Mouse (Mus musculus) midbrain, embryonic 15.5 days (tissue): ENCODE measurements around the gene Ang. TPM values are rescaled to one million over a fixed set of nuclear protein-coding genes. Genes with fewer than 3 reads are reported as not detected.

Source experiments
- ATAC-seq: fragments of 200-750 bp; cut with Nextera tagmentation; replicated peaks from 2 replicates; pipeline ENCODE4 v1.8.0; 2017; ENCODE audit warnings: moderate TSS enrichment
- H3K27ac ChIP-seq: fragments of 300-500 bp; sonication (generic); 2 replicates; pipeline ENCODE4 v1.5.1; 2015; ENCODE audit warnings: mild to moderate bottlenecking, inconsistent platforms
- H3K27me3 ChIP-seq: fragments of 300-500 bp; sonication (generic); replicated peaks from 2 replicates; pipeline ENCODE4 v1.6.1; 2015; ENCODE audit warnings: inconsistent platforms
- H3K36me3 ChIP-seq: fragments of 300-500 bp; sonication (generic); replicated peaks from 2 replicates; pipeline ENCODE4 v1.6.1; 2015; ENCODE audit warnings: inconsistent platforms
- H3K4me1 ChIP-seq: fragments of 300-500 bp; sonication (generic); 2 replicates; pipeline ENCODE4 v1.6.1; 2015; ENCODE audit warnings: inconsistent platforms
- H3K4me2 ChIP-seq: fragments of 300-500 bp; sonication (generic); 2 replicates; pipeline ENCODE4 v1.6.1; 2015; ENCODE audit warnings: inconsistent platforms, mild to moderate bottlenecking, moderate library complexity
- H3K4me3 ChIP-seq: fragments of 300-500 bp; sonication (generic); 2 replicates; pipeline ENCODE4 v1.5.1; 2015; ENCODE audit warnings: mild to moderate bottlenecking, inconsistent platforms
- H3K9ac ChIP-seq: fragments of 300-500 bp; sonication (generic); 2 replicates; pipeline ENCODE4 v1.6.1; 2015; ENCODE audit warnings: mild to moderate bottlenecking, inconsistent platforms
- H3K9me3 ChIP-seq: fragments of 300-500 bp; sonication (generic); 2 replicates; pipeline ENCODE4 v1.6.1; 2016; ENCODE audit warnings: inconsistent platforms
- WGBS: fragments of 180-500 bp; shearing (Covaris S2); methylation state at CpG from one replicate; pipeline ENCODE4 v1.1.7; 2015; ENCODE audit warnings: mixed read lengths; 5-methylcytosine and 5-hydroxymethylcytosine counted together
- polyA plus RNA-seq: library from polyadenylated mRNA; unstranded; fragments of >200 nt; fragmentation: Nextera tagmentation; extraction: Ambion mirVana; gene quantifications from 2 replicates; pipeline ENCODE4 v1.2.1, GENCODE M21; 2015

Ang gene
- polyA plus RNA-seq, 1 experiment from 2014 or later = 4.8 TPM

DNA sequence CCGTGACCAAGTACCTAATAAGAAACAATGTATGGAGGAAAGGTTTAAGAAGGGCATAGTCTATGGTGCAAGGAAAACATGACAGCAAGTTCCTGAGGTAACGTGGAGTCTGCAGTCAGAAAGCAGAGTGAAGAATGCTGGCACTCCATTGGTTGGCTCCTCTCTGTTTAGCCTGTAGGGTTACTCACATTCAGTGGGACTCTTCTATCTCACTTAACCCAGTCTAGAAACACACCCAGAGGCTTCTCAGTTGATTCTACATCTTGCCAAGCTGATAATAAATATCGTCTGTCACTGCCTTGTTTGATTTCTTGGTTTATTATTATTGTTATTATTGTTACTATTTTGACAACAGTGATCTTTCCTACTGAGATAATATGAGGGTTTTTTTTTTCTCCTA, 51.6 kb downstream of the Ang start:
- no peaks in the 10 kb centered on the region for H3K36me3 ChIP-seq
- 84% methylated on average over 3 of the region's 3 CpGs for WGBS
- no peak overlapping the region for H3K27ac ChIP-seq
- H3K9ac ChIP-seq = no peak overlapping the region
- ATAC-seq = no peak
- H3K4me1 ChIP-seq = no peaks in the 10 kb centered on the region
- no peaks in the 10 kb centered on the region for H3K27me3 ChIP-seq
- H3K9me3 ChIP-seq = no peaks in the 10 kb centered on the region
- no peak overlapping the region for H3K4me3 ChIP-seq
- no peak overlapping the region for H3K4me2 ChIP-seq

DNA sequence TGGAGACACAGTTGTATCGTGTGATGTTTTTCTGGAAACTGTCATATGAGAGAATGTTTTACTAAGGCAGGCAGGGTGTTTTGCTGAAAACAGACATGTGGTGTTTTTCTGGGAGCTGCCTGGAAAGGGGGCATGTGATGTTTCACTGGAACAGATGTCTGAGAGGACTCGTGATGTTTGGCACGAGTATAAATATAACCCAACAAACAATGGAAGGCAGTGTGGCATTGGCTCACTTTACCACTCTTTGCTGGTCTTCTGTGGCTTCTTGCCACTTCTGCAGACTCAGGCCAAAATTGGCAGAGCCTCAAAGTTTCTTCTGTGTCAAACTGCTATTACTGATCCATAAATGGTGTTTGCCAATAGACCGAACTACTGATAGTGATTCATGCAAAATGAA, 52.3 kb downstream of the Ang start:
- Histone ChIP-seq H3K9me3 (no peaks in the 10 kb centered on the region), H3K36me3 (no peaks in the 10 kb centered on the region), H3K4me2 (no peak overlapping the region), H3K27me3 (no peaks in the 10 kb centered on the region), H3K27ac (no peak overlapping the region), H3K4me3 (no peak overlapping the region), H3K4me1 (no peaks in the 10 kb centered on the region), H3K9ac (no peak overlapping the region)
- 90% methylated on average over 4 of the region's 4 CpGs for WGBS
- ATAC-seq = no peak

DNA sequence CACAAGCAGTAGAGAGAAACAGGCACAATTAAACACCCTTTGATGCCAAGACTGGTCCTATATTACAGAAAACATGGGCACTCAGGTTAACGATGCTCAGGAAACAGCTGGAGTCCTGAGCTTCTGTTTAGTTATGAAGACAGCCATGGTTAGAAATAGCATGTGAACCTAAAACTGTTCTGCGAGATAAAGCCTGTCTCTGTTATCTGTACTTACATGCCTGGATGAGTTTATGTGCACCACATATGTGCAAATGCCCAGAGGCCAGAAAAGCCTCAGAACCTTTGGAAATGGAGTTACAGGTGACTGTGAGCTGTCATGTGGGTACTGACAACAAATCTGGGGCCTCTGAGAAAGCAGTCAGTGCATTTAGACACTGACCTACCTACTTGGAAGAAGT, 53.0 kb downstream of the Ang start:
- Histone ChIP-seq H3K4me1 (no peaks in the 10 kb centered on the region), H3K27ac (no peak overlapping the region), H3K4me3 (no peak overlapping the region), H3K4me2 (no peak overlapping the region), H3K9me3 (no peaks in the 10 kb centered on the region), H3K27me3 (no peaks in the 10 kb centered on the region), H3K9ac (no peak overlapping the region), H3K36me3 (no peaks in the 10 kb centered on the region)
- no peak for ATAC-seq
- 86% methylated on average over 2 of the region's 2 CpGs for WGBS

DNA sequence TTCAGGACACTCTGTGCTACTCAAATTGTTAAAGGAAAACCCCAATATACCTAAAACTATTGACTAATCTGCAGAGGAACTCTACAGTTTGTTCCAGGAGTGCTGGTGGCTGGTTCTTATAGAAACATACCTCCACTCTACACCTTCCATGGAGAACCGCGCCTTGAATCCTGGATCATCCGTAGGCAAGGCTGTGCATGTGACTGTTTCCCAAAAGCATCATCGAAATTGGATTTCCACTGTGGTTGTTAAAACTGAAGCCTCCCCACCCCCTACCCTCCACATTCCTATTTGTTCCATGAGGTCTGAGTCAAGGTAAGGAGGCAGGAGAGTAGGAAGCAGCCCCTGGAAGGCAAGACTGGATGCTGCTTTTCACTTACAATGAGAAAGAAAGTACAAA, 53.5 kb downstream of the Ang start:
- H3K27ac ChIP-seq = no peak overlapping the region
- H3K4me3 ChIP-seq = no peak overlapping the region
- H3K4me2 ChIP-seq = no peak overlapping the region
- WGBS = 96% methylated on average over 4 of the region's 4 CpGs
- H3K9me3 ChIP-seq = no peaks in the 10 kb centered on the region
- no peak for ATAC-seq
- H3K36me3 ChIP-seq = no peaks in the 10 kb centered on the region
- H3K27me3 ChIP-seq = no peaks in the 10 kb centered on the region
- H3K4me1 ChIP-seq = no peaks in the 10 kb centered on the region
- no peak overlapping the region for H3K9ac ChIP-seq

DNA sequence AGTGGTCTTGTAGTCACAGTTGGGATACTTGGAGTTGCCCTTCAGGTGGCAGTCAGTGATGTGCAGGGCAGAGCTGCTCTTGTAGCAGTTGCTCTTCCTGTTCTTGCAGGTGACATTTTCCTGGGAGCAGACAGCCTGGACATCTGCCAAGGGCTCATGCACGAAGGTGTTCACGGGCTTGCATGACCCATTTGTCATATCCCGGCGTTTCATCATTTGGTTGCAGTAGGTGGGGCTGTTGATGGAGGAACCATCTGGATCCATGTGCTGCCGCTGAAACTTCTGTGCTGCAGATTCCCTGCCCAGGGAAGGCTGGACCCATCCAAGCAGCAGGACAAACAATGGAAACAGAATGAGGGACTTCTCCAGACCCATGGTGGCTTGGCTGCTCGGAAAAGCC, 54.6 kb downstream of the Ang start:
- Histone ChIP-seq H3K4me3 (no peak overlapping the region), H3K27ac (no peak overlapping the region), H3K4me1 (no peaks in the 10 kb centered on the region), H3K4me2 (no peak overlapping the region), H3K9me3 (no peaks in the 10 kb centered on the region), H3K27me3 (no peaks in the 10 kb centered on the region), H3K36me3 (no peaks in the 10 kb centered on the region), H3K9ac (no peak overlapping the region)
- WGBS = 85% methylated on average over 6 of the region's 6 CpGs
- ATAC-seq = no peak

DNA sequence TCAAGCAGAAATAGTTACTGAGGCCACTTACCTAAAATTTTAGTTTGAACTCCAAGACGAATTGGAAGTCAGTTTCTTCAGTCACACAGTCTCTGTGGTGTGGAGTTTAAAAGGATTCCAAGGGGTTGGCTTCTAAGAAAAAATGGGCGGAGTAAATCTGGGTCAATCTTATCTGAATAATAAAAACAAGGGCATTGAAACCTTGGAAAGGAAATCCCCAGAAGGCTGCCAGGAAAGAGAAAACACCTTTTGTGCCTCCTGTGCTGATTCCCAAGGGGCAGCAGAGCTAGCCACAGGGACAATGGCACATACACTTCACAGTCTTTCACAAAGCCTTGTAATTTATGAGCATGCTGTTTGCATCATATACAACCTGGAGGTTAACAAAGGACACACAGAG, 55.7 kb downstream of the Ang start, which contains the start of gene Rnase1:
TSS of gene Rnase1 (minus strand) at position 101 of the 400 bp plus-strand sequence.
- H3K4me3 ChIP-seq = no peak within 1 kb of the TSS
- no peaks in the 10 kb centered on the region for H3K9me3 ChIP-seq
- no peaks in the 10 kb centered on the region for H3K4me1 ChIP-seq
- 42% methylated on average over 2 of the region's 2 CpGs for WGBS
- no peak within 1 kb of the TSS for H3K9ac ChIP-seq
- ATAC-seq = no peak
- no peaks in the 10 kb centered on the region for H3K27me3 ChIP-seq
- H3K4me2 ChIP-seq = no peak within 1 kb of the TSS
- H3K36me3 ChIP-seq = no peaks in the 10 kb centered on the region
- H3K27ac ChIP-seq = no peak within 1 kb of the TSS

DNA sequence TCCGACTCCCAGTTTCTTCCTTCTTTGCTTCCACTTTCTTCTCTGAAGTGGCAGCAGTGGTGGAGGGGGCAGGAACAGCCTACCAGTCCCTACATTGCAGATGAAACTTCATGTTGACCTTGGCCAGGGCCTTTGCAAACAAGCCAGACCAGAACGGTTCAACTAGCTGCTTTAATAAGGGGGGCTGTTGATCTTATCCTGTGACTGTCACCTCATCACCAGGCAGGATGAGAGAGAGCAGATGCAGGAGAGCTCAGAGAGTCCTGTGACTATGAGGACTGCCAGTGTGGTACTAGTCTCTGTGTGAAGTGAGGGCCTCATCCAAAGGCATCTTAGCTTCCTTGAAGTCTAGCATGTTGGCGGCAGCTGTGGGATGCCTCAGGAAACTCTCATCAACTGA, 57.1 kb downstream of the Ang start:
- ATAC-seq = no peak
- Histone ChIP-seq H3K9ac (no peak overlapping the region), H3K4me3 (no peak overlapping the region), H3K36me3 (no peaks in the 10 kb centered on the region), H3K27ac (no peak overlapping the region), H3K9me3 (no peaks in the 10 kb centered on the region), H3K4me2 (no peak overlapping the region), H3K4me1 (no peaks in the 10 kb centered on the region), H3K27me3 (no peaks in the 10 kb centered on the region)
- WGBS = 75% methylated on average over 3 of the region's 3 CpGs

DNA sequence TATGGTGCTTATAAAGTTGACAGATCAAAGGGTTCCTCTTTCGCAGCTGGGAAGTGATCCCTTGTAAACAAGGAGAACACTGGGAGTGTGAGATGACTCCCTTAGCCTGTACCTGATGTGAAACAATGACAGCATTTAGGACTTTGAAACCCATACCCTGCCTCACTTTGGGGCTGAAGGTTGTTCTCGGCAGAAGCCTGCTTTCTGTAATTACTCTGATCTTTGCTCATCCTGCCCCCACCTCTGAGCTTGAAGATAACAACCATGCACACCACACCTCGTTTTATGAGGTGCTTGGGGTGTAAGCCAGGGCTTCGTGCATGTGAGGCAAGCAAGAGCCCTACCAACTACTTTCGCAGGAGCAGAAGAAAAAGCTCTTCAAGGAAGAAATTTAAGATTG, 58.2 kb downstream of the Ang start:
- 78% methylated on average over 5 of the region's 5 CpGs for WGBS
- no peak overlapping the region for H3K4me3 ChIP-seq
- H3K9me3 ChIP-seq = no peaks in the 10 kb centered on the region

DNA sequence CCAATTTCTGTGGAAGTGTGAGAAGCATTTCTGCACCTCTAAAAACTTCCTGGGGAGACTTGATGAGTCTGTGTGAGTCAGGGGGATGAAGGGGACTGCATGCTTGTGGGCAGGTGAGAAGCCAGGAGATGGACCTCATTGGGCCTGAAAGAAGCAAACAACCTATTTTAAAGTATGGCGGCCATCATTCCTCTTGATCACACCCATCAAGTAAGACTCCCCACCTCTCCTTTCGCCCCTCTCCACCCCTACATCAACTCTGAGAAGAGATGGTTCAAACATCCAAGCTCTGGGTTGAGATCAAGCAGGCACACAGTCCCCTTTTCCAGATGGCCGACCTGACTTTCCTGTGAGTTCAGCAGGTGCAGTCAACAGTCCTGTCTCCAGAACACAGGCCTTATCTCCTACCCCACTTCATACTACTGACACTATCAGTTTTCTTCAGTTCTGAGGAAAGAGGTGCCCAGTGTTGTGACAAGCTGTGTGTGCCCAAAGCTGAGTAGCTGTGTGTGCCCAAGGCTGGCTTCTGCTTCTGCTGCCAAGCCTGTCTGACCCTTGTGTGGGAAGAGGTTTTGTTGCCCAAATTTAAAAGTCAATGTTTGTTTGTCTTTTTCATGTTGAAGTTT, 59.4 kb downstream of the Ang start:
- H3K27ac ChIP-seq = no peak overlapping the region
- 93% methylated on average over 3 of the region's 3 CpGs for WGBS
- ATAC-seq = no peak

More for the DNA sequence above, 58.2 kb downstream of the Ang start:
- Histone ChIP-seq H3K4me1 (no peaks in the 10 kb centered on the region), H3K27ac (no peak overlapping the region), H3K9ac (no peak overlapping the region), H3K36me3 (no peaks in the 10 kb centered on the region), H3K4me2 (no peak overlapping the region), H3K27me3 (no peaks in the 10 kb centered on the region)
- ATAC-seq = no peak

More for the DNA sequence above, 59.4 kb downstream of the Ang start:
- H3K4me2 ChIP-seq = no peak overlapping the region
- H3K36me3 ChIP-seq = no peaks in the 10 kb centered on the region
- H3K9ac ChIP-seq = no peak overlapping the region
- H3K27me3 ChIP-seq = no peaks in the 10 kb centered on the region
- no peaks in the 10 kb centered on the region for H3K4me1 ChIP-seq
- H3K9me3 ChIP-seq = no peaks in the 10 kb centered on the region
- no peak overlapping the region for H3K4me3 ChIP-seq

Other genes starting within 250 kb of the Ang start
- 2.0 and 2.6 TPM in 2 replicates for gene Tep1, start 220.6 kb upstream of the Ang start, polyA plus RNA-seq
- gene Klhl33, start 193.6 kb upstream of the Ang start, polyA plus RNA-seq = 1.8 and 2.1 TPM in 2 replicates
- 104 and 116 TPM in 2 replicates for gene Osgep, start 166.3 kb upstream of the Ang start, polyA plus RNA-seq
- gene Apex1, start 166.2 kb upstream of the Ang start, polyA plus RNA-seq = 190 and 191 TPM in 2 replicates
- gene Pip4p1, start 160.3 kb upstream of the Ang start, polyA plus RNA-seq = 101 and 111 TPM in 2 replicates
- 20.3 and 21.3 TPM in 2 replicates for gene Pnp, start 160.1 kb upstream of the Ang start, polyA plus RNA-seq
- not detected in 2 replicates for gene Gm49342, start 146.6 kb upstream of the Ang start, polyA plus RNA-seq
- 0.45 and 0.57 TPM in 2 replicates for gene Pnp2, start 135.2 kb upstream of the Ang start, polyA plus RNA-seq
- 0.11 TPM in 1 of 2 replicates, not detected in the other for gene Rnase10, start 83.4 kb upstream of the Ang start, polyA plus RNA-seq
- not detected in 2 replicates for gene Rnase9, start 49.3 kb upstream of the Ang start, polyA plus RNA-seq
- not detected in 2 replicates for gene Rnase11, start 41.0 kb upstream of the Ang start, polyA plus RNA-seq
- not detected in 2 replicates for gene Rnase12, start 33.5 kb upstream of the Ang start, polyA plus RNA-seq
- 0.08 and 0.09 TPM in 2 replicates for gene Olfr750, start 16.7 kb upstream of the Ang start, polyA plus RNA-seq
- gene Rnase4, start 73 bp upstream of the Ang start, polyA plus RNA-seq = 13.9 and 15.6 TPM in 2 replicates
- not detected in 2 replicates for gene Eddm3b, start 23.3 kb downstream of the Ang start, polyA plus RNA-seq
- 1.1 and 1.3 TPM in 2 replicates for gene Rnase6, start 32.8 kb downstream of the Ang start, polyA plus RNA-seq
- 0.34 TPM in 1 of 2 replicates, not detected in the other for gene Rnase1, start 55.6 kb downstream of the Ang start, polyA plus RNA-seq
- gene Rnase2b, start 71.1 kb downstream of the Ang start, polyA plus RNA-seq = not detected in 2 replicates
- gene Ang2, start 108.0 kb downstream of the Ang start, polyA plus RNA-seq = not detected in 2 replicates
- gene Ear14, start 112.2 kb downstream of the Ang start, polyA plus RNA-seq = not detected in 2 replicates
- not detected in 2 replicates for gene Rnase2a, start 165.0 kb downstream of the Ang start, polyA plus RNA-seq